Mouse (Mus musculus): ENCODE data around the gene Fap. TPM values are rescaled to one million over a fixed set of nuclear protein-coding genes. Genes with fewer than 3 reads are reported as not detected.

The Fap gene
- total RNA-seq, 4 experiments from 2014 or later = 2.4 to 4.9 (median 4.1) TPM

DNA sequence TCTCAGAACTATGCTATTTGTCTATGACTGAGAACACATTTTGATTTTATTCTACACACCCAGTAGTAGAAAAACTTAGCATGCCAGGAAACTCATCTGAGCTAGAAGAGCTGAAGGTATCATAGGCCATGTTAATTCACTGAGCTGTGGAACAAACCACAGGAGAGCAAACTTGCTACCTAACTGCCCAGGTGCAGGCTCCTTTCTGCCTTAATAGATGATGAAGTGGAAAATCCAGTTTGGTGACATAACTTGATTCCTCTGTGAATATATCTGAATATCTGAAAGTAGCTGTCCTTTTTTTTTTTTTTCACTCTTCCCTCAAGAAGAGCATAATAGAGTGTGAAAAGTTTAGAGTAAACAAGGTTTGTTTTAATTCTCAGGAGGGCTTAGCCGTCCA, 42.8 kb downstream of the Fap start:
- DNase-seq (ENCODE audit: low spot score in 2 of 2) = no peak

DNA sequence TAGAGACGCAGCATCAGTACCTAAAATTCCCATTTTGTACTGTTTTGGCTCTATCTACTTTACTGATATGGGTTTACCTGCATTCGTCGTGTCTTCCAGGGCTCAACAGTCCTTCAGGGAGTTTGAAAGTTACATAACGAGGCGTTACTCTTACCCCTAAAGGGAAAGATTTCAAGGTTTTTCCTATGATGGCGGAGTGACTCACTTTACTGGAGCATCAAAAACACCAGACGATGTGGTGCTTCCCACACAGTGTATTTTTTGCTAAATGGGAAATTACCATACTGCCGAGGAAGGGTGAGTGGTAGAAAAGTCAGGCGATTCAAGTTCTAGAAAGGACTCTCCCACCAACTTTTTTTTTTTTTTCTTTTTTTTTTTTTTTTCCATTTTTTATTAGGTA, 47.5 kb downstream of the Fap start:
- no peak for DNase-seq (ENCODE audit: low spot score in 2 of 2)

DNA sequence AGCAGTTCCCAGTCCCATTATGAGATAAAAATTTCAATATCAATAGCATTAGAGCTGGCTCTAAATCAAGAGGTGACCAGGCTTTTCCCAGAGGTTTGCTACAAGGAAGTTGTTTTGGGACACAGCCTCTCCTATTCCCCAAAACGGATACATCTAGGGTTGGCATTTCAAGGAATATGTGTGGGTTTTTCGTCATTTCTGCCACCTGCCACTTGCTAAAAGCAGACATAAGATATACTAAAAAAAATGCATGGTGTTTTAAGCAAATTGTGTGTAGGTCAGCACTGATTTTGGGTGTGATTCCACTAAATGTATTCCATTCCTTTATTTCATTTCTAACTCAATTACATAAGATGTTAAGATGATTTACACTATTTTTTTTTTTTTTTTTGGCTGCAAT, 56.1 kb downstream of the Fap start:
- DNase-seq (ENCODE audit: low spot score in 2 of 2) = no peak

DNA sequence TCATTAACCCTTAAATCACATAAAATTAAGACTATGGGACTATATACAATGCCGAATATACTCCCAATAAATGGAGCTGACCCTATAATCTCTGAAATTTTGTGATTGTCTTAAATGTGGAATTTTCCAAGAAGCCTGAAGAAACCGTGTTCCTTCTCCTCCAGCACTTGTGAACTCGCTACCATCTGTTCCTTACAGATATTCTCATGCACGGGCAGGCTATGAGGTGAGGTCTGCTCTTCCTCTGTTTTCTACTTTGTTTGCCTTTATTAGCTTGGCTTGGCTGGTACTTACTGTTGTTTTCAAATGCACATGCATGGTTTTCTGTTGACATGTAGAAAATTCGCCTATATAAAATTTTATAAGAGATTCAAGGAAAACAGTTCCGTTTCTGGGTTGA, 59.4 kb downstream of the Fap start:
- no peak for DNase-seq (ENCODE audit: low spot score in 2 of 2)

DNA sequence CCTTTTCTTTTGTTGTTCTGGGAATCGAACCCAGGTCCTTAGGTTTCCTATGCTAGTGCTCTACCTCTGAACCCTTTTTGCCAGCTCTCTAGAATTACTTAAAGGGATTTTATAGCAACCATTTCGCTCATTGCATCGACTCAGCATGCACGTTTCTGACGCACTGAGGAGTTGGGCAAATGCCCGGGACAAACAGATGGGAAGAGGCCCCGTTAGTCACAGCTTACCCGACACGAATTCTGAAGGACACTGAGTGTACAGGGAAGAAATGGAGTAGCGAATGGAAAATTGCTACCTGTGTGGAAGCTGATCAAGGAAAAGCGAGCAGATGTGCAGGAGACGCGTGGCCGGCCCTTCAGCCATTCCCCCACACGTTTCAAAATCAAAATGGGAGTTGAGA, 60.4 kb downstream of the Fap start:
- no peak for DNase-seq (ENCODE audit: low spot score in 2 of 2)

DNA sequence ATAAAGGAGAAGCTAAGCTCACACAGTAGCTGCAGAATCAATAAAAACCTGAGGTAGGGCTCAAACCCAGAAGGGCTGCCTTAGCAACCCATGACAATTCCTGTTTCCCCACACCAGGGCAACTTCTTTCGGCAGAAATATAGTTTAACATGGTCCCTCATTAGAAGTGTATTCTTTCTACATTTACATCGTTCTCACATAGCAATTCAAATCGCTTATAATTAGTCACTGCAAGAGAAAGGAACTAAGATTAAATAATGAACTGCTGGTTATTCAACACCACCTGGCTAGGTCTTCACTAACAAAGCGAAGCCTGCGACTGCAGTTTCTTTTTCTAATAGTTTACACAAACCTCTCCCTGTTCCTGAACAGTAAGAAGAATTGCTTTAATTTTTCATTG, 66.7 kb downstream of the Fap start:
- no peak for DNase-seq (ENCODE audit: low spot score in 2 of 2)

DNA sequence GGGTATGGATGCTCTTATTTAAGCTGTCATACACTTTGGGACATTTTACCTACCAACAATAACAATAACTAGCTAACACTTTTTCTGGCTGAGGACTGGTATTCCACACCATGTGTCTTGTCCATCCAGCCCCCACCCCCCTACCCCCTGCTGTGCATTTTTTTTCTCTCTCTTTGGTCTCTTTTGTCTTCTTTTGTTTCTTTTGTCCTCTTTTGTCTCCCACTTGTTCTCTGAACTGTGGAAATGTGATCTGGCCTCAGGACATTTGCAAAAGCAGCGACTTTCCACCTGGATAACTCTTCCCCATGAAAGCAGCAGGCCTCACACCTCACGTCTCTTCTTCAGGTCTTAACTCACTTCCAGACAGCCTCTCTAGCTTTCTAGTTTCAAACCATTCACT, 67.4 kb downstream of the Fap start:
- no peak for DNase-seq (ENCODE audit: low spot score in 2 of 2)

DNA sequence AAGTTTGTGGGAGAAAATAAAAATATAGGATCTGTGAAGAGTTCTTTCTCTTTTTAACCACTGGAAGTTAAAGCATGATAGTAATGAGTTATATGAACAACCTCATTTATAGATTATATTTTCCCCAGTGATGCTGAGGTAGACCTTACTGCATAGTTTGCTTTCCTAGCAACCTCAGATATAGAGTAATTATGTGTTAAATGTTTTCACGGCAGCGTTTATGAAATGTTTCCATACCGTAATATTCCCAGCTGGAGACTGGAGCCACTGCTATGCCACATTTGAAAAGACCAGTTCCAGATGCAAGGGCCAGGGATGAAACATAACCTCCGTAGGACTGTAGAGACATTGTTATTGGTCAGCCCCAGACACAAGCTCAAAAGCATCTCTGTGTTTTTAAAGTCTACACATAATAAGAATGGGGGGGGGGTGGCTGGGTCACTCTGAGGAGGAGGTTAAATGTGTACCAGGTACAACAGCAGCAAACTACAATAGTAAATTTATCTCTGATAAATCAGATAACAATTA, 69.5 kb downstream of the Fap start:
- no peak for DNase-seq (ENCODE audit: low spot score in 2 of 2)

DNA sequence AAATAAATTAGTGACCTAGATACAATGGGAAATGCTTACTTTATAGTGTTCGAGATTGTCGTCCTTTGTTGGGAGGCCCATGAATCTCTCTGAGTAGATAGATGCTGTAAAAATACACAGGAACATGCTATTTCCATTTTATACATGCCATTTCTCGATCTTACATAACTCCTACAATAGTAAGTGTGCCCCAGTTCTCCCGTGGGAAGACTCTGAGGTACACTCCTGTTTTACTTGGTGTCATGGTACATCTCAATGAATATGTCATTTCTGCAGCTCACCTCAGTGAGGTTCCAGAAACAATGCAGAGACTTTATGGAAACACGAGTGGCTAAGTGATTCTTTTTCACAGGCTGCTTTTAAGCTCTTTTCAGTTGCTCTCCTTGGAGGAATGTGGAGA, 70.5 kb downstream of the Fap start:
- DNase-seq (ENCODE audit: low spot score in 2 of 2) = no peak

DNA sequence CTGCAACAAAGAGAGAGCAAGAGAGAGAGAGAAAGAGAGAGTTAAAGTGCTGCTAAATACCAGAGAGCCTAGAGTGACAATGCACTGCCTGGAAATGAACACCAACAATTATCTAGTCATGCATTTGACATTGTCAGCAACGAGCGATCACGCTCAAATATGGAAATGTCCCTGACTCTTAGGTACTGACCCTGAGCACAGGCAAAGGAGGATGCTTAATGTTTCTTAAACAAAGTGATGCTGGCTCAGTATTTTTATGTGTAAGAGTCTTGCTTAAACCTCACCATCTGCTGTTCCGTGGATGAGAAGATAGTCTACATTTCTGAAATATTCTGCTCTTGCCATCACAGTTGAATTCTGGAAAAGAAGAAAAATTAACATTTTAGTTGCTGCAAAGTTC, 71.4 kb downstream of the Fap start:
- no peak for DNase-seq (ENCODE audit: low spot score in 2 of 2)

DNA sequence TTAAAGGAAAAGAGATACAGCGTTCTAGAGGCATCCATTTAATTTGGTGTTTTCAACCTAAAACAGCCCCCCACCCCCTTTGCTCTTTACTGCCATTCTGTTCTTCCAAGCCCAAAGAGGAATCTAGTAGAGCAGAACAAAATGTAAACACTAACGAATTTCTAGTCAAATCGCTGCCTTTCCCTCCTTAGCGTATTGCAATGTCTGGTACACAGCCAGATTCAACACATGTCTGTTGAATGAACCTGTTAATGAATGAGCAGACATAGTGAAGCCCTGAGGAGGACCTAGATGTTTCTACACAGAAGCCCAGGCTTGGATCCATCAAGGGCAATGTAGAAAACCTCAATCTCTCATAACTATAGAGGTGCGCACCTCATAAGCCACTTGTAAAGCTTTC, 75.1 kb downstream of the Fap start:
- no peak for DNase-seq (ENCODE audit: low spot score in 2 of 2)

DNA sequence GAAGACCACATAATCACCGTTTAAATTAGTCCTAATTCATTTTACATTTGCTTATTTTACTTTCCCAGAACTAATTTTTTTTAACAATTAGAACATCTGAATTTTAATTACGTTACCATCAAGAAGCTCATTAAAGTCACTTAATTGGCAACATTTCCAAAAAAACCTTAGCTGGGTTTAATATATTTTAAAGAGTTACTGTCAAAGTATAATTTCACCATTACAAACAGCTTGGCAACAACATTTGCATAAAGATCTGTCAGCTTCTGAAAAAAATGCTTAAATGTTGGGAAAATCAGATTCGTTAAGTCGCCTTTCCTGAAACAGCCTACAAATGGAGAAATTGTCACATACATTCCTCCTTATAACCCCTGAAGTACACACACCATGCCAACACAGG, 75.8 kb downstream of the Fap start:
- DNase-seq (ENCODE audit: low spot score in 2 of 2) = no peak

DNA sequence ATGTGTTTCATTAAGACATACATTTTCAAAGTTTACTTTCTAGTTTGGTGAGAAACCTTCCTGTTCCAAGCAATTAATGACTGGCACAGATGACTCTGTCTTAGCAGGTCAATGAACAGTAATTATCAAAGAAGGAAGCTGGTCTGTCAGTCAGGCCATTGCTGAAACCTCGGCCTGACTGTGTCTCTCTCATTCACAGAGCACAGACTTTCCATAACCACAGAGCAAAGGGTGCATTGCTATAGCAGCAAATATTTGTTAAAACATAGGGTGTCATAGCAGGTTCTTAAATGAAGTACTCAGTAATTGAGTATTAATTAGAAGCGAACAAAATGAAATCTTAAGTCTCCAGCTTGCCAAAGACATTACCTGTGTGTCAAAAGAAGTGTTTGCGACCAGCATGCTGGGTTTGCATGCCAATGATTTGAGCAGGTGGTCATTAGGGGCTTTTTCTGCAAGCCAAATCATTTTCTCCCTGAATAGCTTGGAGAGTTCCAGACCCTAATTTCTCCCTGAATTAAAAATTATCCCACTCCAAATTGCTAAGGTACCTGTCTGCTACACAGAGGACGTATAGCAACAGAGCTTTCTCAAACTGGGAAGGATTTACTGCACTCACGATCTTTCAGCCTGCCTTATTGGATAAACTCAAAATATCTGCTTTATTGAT, 76.4 kb downstream of the Fap start:
- DNase-seq (ENCODE audit: low spot score in 2 of 2) = no peak

DNA sequence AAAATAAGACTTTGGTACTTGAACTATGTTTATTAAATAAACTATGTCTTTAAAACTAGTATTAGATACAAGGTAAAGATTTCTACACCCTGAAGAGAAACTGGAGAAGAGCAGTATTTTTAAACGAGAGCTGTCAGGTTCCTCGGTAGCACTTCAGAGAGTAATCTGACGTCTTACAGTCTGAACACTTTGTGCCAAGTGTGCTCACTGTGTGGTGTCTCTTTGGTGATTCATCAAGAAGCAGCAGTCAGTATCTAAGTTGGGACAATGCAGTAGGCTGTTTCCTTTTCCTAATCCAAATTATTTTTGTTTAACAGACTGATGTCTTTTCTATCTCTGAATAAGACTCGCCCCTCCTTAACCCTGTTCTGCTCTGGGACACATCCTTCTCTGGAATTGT, 78.5 kb downstream of the Fap start:
- DNase-seq (ENCODE audit: low spot score in 2 of 2) = no peak

DNA sequence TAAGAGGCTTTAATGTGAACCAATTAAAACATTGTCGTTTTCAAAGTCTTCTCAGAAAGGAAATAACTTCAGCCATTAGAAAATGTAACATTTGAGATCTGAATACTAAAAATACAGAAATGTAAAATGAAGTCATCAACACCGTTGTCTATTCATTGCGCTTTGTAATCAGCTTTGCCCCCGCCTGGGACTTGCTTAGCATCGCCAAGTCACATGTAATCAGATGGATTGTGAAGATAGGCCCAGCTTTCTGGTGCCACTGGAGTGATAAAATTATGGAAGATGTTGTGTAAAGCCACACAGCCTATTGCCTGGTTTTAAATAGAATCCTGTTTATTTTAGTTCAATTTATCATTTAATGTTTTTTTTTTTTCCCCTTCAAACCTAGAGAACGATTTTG, 84.0 kb downstream of the Fap start:
- no peak for DNase-seq (ENCODE audit: low spot score in 2 of 2)

DNA sequence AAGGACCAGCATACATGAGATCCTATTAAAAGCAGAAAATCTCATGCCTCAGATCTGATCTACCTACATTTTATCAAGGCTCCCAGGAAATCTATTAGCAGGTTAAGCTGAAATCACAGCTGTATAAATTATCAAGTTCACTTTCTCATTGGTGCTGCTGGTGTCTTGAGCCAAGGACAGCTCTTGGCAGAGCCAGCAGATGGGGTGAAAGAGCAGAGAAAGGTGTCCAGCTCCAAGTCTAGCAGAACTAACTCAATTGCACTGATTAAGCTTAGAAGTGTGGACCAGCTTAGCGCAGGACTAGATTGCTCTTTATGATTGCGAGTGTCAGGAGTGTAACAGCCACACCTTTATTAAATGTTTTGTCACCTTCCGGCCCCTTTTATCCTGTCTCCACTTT, 89.0 kb downstream of the Fap start:
- no peak for DNase-seq (ENCODE audit: low spot score in 2 of 2)

DNA sequence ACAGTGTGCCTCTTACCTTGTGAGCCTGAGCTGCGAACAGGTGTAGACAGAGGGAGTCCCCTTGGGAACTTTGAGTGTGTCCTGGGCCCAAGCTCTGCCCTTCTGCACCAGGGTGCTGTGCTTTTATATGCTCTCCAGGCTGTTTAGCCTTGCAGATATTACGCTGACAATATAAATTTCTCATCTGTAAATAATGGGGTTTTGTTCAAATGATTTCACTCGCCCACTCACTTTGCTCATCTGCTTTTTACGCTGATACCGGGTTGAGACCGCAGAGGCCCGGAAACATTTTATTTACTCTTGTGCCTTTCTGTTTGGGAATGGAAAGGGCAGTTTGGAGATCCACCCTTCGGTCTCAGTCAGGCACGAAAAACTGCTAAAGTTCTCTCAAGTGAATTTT, 90.3 kb downstream of the Fap start, which contains the start of gene Gcg:
TSS of gene Gcg (minus strand) at position 101 of the 400 bp plus-strand sequence.
- no peak for DNase-seq (ENCODE audit: low spot score in 2 of 2)

DNA sequence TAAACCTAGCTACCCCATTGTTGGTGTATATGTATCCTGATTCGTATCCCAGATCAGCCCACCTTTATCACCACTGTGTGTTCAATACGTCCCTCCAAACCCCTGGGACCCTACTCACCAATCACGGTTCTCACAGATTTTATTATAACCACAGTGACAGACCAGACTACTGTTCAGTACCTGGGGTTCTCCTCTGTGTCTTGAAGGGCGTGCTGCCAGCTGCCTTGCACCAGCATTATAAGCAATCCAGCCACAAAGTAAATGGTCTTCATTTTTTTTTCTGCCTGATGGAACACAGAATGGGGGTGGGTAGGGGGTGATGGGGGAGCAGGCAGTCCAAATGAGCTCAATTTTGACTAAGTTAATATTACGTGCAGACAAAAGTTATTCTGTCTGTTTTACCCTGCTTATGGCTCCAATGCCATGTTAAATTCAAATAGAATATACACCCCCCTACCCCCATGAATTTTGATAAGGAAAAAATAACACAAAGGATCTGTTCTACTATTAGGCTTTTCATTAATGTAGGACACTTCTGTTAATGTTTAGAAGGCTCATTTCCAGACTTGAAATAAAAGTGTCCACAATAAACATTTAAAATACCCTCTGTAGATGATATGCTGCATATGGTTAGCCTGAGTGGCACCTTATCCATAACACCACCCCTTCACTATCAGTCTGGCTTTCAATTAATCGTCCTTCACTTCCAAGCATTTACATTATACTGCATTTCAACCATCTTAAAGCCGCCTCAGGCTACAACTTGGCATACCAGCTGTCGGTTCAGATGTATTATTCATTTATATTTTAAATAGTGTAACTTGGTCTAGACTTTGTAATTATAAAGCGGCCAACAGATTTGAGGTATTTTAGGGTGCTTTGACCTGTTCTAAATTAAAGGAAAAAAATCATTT, 93.3 kb downstream of the Fap start:
- no peak for DNase-seq (ENCODE audit: low spot score in 2 of 2)

DNA sequence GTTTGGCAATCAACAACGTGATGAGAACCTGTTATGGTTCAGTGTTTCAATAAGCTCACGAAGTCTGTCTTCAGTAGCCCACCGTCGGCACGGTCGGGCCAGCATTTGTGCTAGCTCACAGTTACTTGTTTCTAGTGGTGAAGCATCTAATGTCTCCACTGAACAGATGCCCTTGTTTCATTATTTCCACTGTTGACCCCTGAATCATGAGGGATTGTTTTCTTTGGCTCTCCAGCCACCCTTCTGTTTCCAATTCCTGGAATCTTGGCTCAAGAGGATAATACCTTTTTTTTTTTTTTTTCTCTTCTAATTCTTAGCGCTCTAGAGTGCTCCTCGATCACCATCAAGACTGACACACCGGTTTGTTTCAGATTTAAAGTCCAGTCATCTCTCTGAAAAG, 104.3 kb downstream of the Fap start:
- DNase-seq (ENCODE audit: low spot score in 2 of 2) = no peak

DNA sequence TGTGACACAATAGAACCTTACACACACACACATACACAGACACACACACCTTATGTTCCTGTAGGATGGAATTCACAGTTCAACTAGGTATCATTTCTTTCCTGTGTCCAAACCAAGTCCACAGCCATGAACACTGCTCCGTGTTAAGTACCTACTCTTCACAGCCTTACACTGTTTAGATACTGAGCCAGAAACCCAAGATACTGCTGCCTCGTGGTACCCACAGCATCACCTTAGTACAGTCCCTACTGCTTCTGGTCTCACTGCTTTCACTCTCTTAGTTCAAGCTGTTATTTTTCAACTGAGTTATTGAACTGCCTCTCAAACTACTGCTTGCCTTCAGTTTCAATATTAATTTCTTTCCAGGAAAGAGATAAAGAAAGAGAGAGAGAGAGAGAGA, 110.6 kb downstream of the Fap start:
- no peak for DNase-seq (ENCODE audit: low spot score in 2 of 2)

DNA sequence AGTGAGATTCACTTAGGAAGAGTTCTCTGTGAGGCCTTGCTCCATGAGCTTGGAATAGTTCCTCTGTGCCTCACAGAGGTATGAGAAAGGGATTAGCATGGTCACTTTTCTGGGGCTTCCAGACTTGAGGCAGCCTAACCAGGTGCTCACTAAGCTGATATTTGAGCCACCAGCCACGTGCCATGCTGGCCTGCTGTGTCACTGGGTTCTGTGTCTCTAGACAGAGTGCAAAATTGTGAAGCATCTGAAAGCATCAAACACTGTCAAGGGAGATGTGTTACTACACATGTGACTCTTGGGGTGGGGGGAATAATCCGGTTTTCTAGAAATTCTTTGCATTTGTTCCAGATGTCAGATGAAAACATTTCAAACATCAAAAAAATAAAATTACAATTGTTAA, 111.7 kb downstream of the Fap start:
- no peak for DNase-seq (ENCODE audit: low spot score in 2 of 2)

DNA sequence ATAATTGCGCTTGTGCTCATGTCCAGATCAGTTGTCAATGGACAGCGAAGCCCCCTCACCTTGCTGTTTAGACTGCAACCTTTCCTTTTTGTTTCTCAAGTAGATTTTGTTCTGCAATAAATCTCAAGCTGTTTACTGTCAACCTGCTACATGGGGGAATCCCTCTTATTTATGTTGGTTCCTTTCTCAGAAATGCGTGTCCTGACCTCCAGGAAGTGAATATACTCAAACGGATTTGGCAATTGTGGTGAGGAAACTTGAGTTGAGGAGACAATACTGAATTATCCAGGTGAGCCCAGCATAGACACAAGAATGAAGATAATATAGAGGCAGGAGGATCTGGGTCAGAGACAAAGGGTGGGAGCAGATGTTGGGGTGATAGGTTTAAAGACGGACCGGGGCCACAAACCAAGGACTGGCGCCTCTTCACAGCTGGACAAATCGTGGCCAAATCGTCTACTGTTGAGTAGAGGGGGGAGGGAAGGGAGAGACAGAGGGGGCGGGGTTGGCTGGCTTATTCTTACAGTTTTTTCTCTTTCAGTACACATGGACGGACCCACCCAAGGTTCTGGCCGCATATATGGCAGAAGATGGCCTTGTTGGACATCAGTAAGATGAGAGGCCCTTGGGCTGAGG, 112.9 kb downstream of the Fap start:
- no peak for DNase-seq (ENCODE audit: low spot score in 2 of 2)

All from gastrocnemius, adult 8-10 months (tissue).